Mouse (Mus musculus) forebrain, embryonic 10.5 days (tissue): Measurements from ENCODE around the gene Unc5b. TPM values are rescaled to one million over a fixed set of nuclear protein-coding genes. Genes with fewer than 3 reads are reported as not detected.
A peak's percentile ranks its signal among the peaks of the same experiment; 100 is the strongest.
"Not testable (repeated sequence)": the region's sequence is repeated elsewhere in the genome, so short reads cannot be mapped to it uniquely, and the experiment has no call there.

Experiments used
- DNase-seq: peaks from one replicate; pipeline ENCODE4 v3.0.0-alpha.2; 2017; ENCODE audit warnings: low spot score; ENCODE audit errors: extremely low spot score
- H3K27ac ChIP-seq: fragments of 300-500 bp; sonication (generic); 2 replicates; pipeline ENCODE4 v1.5.1; 2016; ENCODE audit warnings: mild to moderate bottlenecking
- H3K27me3 ChIP-seq: fragments of 300-500 bp; sonication (generic); 2 replicates; pipeline ENCODE4 v1.6.1; 2016; ENCODE audit warnings: mild to moderate bottlenecking; ENCODE audit not compliant: poor library complexity, severe bottlenecking
- H3K36me3 ChIP-seq: fragments of 300-500 bp; sonication (generic); replicated peaks from 2 replicates; pipeline ENCODE4 v1.6.1; 2016; ENCODE audit warnings: mild to moderate bottlenecking, moderate library complexity
- H3K4me1 ChIP-seq: fragments of 300-500 bp; sonication (generic); 2 replicates; pipeline ENCODE4 v1.6.1; 2016
- H3K4me3 ChIP-seq: fragments of 300-500 bp; sonication (generic); 2 replicates; pipeline ENCODE4 v1.5.1; 2016; ENCODE audit warnings: mild to moderate bottlenecking, moderate library complexity
- H3K9me3 ChIP-seq: fragments of 300-500 bp; sonication (generic); 2 replicates; pipeline ENCODE4 v1.6.1; 2016; ENCODE audit warnings: mild to moderate bottlenecking, moderate library complexity
- WGBS: fragments of 180-500 bp; shearing (Covaris S2); methylation state at CpG from one replicate; pipeline ENCODE4 v1.1.7; 2016; 5-methylcytosine and 5-hydroxymethylcytosine counted together
- polyA plus RNA-seq: library from polyadenylated mRNA; unstranded; fragments of >200 nt; fragmentation: Nextera tagmentation; extraction: Ambion mirVana; gene quantifications from 2 replicates; pipeline ENCODE4 v1.2.1, GENCODE M21; 2016

Gene Unc5b
- polyA plus RNA-seq, 1 experiment from 2014 or later, result 3.4 TPM

GRCm38 (mm10) chr10:60753941-60754340 lies 77.4 kb downstream of the Unc5b start:
- no peak for DNase-seq

GRCm38 (mm10) chr10:60753261-60753660 lies 78.1 kb downstream of the Unc5b start:
- Histone ChIP-seq H3K27ac (peak overlapping the region; percentile 90), H3K27me3 (peaks cover 14% of the 10 kb centered on the region; the same call in 1 of the 2 replicates), H3K36me3 (no peaks in the 10 kb centered on the region), H3K4me3 (peak overlapping the region; percentile 68), H3K9me3 (no peaks in the 10 kb centered on the region), H3K4me1 (peaks cover 20% of the 10 kb centered on the region)
- 77% methylated on average over 9 of the region's 9 CpGs for WGBS
- no peak for DNase-seq

More at GRCm38 (mm10) chr10:60753941-60754340, 77.4 kb downstream of the Unc5b start:
- Histone ChIP-seq H3K4me1 (peaks cover 20% of the 10 kb centered on the region), H3K9me3 (no peaks in the 10 kb centered on the region), H3K4me3 (no peak overlapping the region), H3K27ac (no peak overlapping the region), H3K36me3 (no peaks in the 10 kb centered on the region), H3K27me3 (peaks cover 17% of the 10 kb centered on the region; the same call in 1 of the 2 replicates)
- WGBS, result 84% methylated on average over 8 of the region's 8 CpGs

DNA sequence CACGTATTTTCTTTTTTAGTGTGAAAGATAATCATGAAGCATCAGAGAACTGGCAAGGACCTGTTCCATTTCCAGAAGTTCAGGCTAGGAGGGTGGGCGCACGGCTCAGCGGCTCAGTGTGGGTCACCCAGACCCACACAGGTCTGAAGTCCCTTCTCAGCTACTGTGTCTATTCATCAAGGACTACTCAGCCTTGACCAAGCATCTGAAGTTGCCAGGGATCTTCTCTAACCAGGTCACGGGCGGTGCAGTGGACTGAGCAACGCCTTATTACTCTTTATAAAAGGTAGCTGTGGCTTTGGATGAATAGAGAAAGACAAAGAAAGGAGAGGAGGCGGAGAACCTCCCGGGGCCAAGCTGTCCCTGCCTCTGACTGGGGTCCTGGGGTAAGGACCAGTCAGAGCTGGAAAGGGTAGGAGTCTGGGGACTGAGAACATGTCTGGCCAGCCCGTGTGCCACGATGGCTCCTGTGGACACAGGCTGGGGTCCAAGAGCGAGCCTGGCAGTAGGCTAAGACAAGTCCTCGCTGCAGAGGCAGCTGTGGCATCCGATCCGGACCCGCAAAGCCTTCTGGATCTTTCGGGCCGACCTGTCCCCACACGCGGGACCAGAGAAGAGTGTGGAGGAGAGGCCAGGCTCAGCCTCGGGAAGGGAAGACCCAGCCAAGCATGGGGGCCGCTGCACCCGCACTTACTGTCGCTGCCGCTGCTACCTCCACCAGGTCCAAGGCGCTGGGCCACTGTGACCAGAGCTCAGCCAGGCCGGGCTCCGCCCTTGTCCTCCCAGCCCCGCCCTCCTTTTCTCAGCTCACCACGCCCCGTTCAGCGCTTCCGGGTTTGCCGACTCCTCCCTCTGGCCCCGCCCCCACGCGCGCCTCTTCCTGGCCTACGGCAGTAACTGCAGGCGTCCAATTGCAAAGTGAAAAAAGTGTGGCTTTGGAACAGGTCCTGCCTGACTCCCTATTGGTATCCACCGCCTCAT lies 79.1 kb downstream of the Unc5b start, which contains the start of gene Slc29a3:
Slc29a3 (minus strand) TSS at position 755 of the 981 bp plus-strand sequence.
- DNase-seq, result peak; percentile 99
- Histone ChIP-seq H3K36me3 (no peaks in the 10 kb centered on the region), H3K27ac (peak within 1 kb of the TSS; percentile 90), H3K9me3 (no peaks in the 10 kb centered on the region), H3K4me3 (peak within 1 kb of the TSS; percentile 68), H3K27me3 (peaks cover 11% of the 10 kb centered on the region; the same call in 1 of the 2 replicates), H3K4me1 (peaks cover 20% of the 10 kb centered on the region)
- 9% methylated on average over 41 of the region's 41 CpGs for WGBS

GRCm38 (mm10) chr10:60747667-60748212 lies 83.6 kb downstream of the Unc5b start:
- Histone ChIP-seq H3K4me3 (no peak overlapping the region), H3K36me3 (no peaks in the 10 kb centered on the region), H3K4me1 (peaks cover 13% of the 10 kb centered on the region), H3K9me3 (no peaks in the 10 kb centered on the region), H3K27me3 (peaks cover 11% of the 10 kb centered on the region; the same call in 1 of the 2 replicates), H3K27ac (no peak overlapping the region)
- WGBS, result 90% methylated on average over 6 of the region's 6 CpGs
- DNase-seq, result no peak

GRCm38 (mm10) chr10:60746512-60746911 lies 84.9 kb downstream of the Unc5b start:
- DNase-seq, result no peak
- Histone ChIP-seq H3K27ac (no peak overlapping the region), H3K36me3 (no peaks in the 10 kb centered on the region), H3K27me3 (peaks cover 10% of the 10 kb centered on the region; the same call in 1 of the 2 replicates), H3K9me3 (no peaks in the 10 kb centered on the region), H3K4me3 (no peak overlapping the region), H3K4me1 (peaks cover 3% of the 10 kb centered on the region)
- 80% methylated on average over 2 of the region's 2 CpGs for WGBS

DNA sequence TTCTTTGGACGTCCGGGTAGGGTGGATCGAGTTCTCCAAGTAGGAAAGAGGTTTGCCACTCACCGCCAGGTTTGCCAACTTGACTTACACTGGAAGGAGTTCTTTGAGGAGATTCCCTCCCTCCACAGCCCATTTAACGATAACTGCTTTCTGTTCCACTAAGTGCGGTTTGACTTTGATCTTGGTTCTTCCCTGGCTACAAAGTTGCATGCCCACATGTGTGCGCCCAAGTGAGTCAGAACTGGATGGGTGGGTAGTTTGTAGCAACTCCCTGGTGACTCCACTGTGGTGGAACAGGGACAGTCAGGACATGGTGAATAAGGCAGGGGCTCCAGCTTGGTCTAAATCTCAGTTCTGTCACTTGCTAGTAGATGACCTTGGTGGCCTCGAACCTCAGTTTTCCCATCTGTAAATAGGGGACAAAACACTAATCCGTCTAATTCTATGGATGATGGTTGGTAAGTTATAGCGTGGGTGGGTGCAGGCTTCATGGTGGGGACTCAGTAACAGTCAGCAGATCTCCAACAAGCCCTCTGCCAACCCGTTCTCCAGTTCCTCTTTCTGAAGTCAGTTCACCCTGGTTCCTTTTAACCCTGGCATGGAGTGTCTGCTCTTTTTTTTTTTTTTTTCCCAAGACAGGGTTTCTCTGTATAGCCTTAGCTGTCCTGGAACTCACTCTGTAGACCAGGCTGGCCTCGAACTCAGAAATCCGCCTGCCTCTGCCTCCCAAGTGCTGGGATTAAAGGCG lies 86.7 kb downstream of the Unc5b start:
- H3K27ac ChIP-seq, result no peak overlapping the region
- no peaks in the 10 kb centered on the region for H3K36me3 ChIP-seq
- H3K4me1 ChIP-seq, result peaks cover 4% of the 10 kb centered on the region; the same call in 1 of the 2 replicates
- no peaks in the 10 kb centered on the region for H3K9me3 ChIP-seq
- 93% methylated on average over 14 of the region's 14 CpGs for WGBS
- no peak overlapping the region for H3K4me3 ChIP-seq
- H3K27me3 ChIP-seq, result no peaks in the 10 kb centered on the region
- no peak for DNase-seq

- Histone ChIP-seq H3K4me3 (no peak overlapping the region), H3K27ac (no peak overlapping the region), H3K9me3 (no peaks in the 10 kb centered on the region), H3K36me3 (no peaks in the 10 kb centered on the region), H3K27me3 (no peaks in the 10 kb centered on the region), H3K4me1 (peaks cover 4% of the 10 kb centered on the region; the same call in 1 of the 2 replicates)
- 68% methylated on average over 9 of the region's 9 CpGs for WGBS
- no peak for DNase-seq
These were observed 87.7 kb downstream of the Unc5b start for GRCm38 (mm10) chr10:60743681-60744080.

DNA sequence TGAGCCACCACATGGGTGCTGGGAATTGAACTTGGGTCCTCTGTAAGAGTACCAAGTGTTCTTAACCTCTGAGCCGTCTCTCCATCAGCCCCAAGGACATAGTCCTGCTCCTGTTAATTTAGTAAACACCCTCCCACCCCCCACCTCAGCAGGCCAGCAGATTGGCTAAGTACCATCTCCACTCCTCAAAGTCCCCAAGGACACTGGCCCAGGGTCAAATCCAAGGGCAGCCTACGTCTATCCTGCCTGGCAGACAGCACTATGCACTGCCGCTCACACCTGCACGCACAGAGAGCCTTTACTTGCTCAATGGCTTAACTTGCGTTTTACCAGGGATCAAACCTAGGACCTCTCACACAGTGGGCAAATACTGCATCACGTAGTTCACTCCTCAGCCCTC lies 88.4 kb downstream of the Unc5b start:
- Histone ChIP-seq H3K27me3 (no peaks in the 10 kb centered on the region), H3K27ac (no peak overlapping the region), H3K36me3 (no peaks in the 10 kb centered on the region), H3K9me3 (no peaks in the 10 kb centered on the region), H3K4me3 (no peak overlapping the region), H3K4me1 (peaks cover 4% of the 10 kb centered on the region; the same call in 1 of the 2 replicates)
- WGBS, result 80% methylated on average over 6 of the region's 6 CpGs
- no peak for DNase-seq

DNA sequence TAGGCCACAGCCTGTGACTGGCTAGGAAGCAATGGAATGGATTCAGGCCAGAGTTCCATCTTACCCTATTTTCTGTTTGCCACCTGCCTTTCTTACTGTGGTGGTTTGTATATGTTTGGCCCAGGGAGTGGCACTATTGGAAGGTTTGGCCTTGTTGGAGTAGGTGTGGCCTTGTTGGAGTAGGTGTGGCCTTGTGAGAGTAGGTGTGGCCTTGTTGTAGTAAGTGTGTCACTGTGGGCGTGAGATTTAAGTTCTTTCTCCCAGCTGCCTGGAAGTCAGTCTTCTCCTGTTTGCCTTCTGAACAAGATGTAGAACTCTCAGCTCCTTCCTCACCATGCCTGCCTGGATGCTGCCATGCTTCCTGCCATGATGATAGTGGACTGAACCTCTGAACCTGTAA lies 89.1 kb downstream of the Unc5b start:
- H3K9me3 ChIP-seq, H3K4me3 ChIP-seq, H3K27me3 ChIP-seq, DNase-seq, H3K36me3 ChIP-seq, H3K27ac ChIP-seq, H3K4me1 ChIP-seq: not testable (repeated sequence)
- WGBS, result 81% methylated on average over 1 of the region's 1 CpGs

- Histone ChIP-seq H3K27ac (no peak overlapping the region), H3K4me3 (no peak overlapping the region), H3K4me1 (peaks cover 4% of the 10 kb centered on the region; the same call in 1 of the 2 replicates), H3K36me3 (no peaks in the 10 kb centered on the region), H3K9me3 (no peaks in the 10 kb centered on the region), H3K27me3 (no peaks in the 10 kb centered on the region)
- no peak for DNase-seq
- 85% methylated on average over 7 of the region's 7 CpGs for WGBS
These were observed 89.9 kb downstream of the Unc5b start for GRCm38 (mm10) chr10:60741435-60741834.

DNA sequence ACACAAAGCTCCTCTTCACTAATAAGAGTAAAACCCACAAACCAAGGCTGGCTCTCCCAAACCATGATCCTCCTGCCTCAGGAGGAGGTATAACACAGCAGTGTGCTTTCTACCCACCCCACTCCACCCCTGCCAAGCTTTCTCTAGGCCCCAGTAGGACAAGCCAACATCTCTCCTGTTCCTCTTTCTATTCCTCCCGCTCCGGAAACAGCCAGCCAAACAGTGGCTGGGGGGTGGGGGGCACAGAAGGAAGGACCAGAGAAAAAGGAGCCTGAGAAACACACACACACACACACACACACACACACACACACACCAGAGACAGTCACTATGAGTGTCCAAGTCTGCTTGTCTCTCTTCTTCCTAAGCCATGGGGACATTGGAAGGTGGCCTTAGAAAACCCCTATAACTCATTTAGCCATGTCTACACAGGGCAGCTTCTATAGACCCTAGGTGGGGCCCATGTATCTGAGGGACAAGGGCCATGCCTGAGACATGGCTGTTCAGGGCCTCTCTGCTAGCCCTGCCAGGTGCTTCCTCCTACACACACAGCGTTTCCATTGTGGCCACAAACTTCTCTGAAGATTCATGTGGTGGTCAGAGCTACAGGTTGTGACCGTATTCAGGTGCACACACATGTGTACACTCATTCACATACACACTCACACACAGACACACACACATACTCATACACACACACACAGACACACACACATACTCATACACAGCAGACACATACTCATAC lies 91.6 kb downstream of the Unc5b start:
- Histone ChIP-seq H3K27ac (no peak overlapping the region), H3K27me3 (no peaks in the 10 kb centered on the region), H3K4me3 (no peak overlapping the region), H3K36me3 (no peaks in the 10 kb centered on the region), H3K9me3 (no peaks in the 10 kb centered on the region), H3K4me1 (peaks cover 4% of the 10 kb centered on the region; the same call in 1 of the 2 replicates)
- DNase-seq, result no peak
- WGBS, result 93% methylated on average over 4 of the region's 4 CpGs
